Mouse (Mus musculus): Measurements from ENCODE around the gene H2-Eb1. TPM values are rescaled to one million over a fixed set of nuclear protein-coding genes. Genes with fewer than 3 reads are reported as not detected.

The H2-Eb1 gene
- polyA plus RNA-seq, 1 experiment from 2014 or later: 1.1 TPM

DNA sequence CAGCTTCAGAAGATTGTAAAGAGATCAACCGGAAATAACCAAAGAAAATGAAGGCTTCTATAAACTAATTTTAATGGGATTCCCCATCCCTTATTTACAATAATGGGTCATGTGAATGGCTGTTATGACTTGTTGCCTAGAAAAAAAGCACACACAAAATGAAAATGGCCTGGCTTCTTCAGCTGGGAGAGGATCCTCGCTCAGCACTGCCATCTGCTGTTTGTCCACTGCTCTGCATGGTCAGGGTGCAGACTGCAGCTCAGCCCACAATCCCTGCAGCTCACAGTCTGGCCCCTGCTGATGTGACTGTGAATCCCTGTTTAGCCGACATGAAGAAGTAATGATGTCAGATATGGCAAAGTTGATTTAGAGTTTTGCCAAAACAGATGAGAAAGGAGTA, 7.7 kb downstream of the H2-Eb1 start:
- Histone ChIP-seq H3K36me3 (ENCODE audit: control insufficient read depth, insufficient read depth, low read length) (no peaks in the 10 kb centered on the region), H3K27ac (replicated peaks; ENCODE audit: low read depth, low read length) (no peak overlapping the region), H3K9me3 (ENCODE audit: control insufficient read depth, low read length) (no peaks in the 10 kb centered on the region), H3K4me1 (ENCODE audit: control insufficient read depth, insufficient read depth, low read length) (no peaks in the 10 kb centered on the region), H3K4me2 (ENCODE audit: low read depth, severe bottlenecking) (no peak overlapping the region), H3K27me3 (ENCODE audit: control insufficient read depth, insufficient read depth, low read length) (no peaks in the 10 kb centered on the region), H3K9ac (ENCODE audit: low read length) (no peak overlapping the region), H3K4me3 (ENCODE audit: low read depth, low read length) (no peak overlapping the region)
- DNase-seq (ENCODE audit: low spot score) (peak; percentile 87), ATAC-seq (ENCODE audit: insufficient number of reproducible peaks, low FRiP score, low TSS enrichment, low read depth) (no peak)
- WGBS: 43% methylated on average over 3 of the region's 3 CpGs

DNA sequence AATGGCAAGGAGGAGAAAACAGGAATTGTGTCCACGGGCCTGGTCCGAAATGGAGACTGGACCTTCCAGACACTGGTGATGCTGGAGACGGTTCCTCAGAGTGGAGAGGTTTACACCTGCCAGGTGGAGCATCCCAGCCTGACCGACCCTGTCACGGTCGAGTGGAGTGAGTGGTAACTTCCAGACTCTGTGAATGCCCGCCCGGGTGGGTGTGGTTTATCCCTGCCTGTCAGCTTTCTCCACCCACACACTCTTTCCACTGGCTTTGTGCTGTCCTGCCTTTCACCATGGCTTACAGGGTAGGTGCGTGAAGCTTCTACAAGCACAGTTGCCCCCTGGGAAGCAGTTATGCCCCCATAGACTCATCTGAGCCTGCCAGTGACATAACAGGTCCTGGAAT, 8.6 kb downstream of the H2-Eb1 start:
- Histone ChIP-seq H3K9me3 (ENCODE audit: control insufficient read depth, low read length) (no peaks in the 10 kb centered on the region), H3K9ac (ENCODE audit: low read length) (no peak overlapping the region), H3K36me3 (ENCODE audit: control insufficient read depth, insufficient read depth, low read length) (no peaks in the 10 kb centered on the region), H3K4me1 (ENCODE audit: control insufficient read depth, insufficient read depth, low read length) (no peaks in the 10 kb centered on the region), H3K27ac (replicated peaks; ENCODE audit: low read depth, low read length) (no peak overlapping the region), H3K27me3 (ENCODE audit: control insufficient read depth, insufficient read depth, low read length) (no peaks in the 10 kb centered on the region), H3K4me2 (ENCODE audit: low read depth, severe bottlenecking) (no peak overlapping the region), H3K4me3 (ENCODE audit: low read depth, low read length) (no peak overlapping the region)
- no peak for DNase-seq (ENCODE audit: low spot score)
- ATAC-seq (ENCODE audit: insufficient number of reproducible peaks, low FRiP score, low TSS enrichment, low read depth): no peak
- 76% methylated on average over 9 of the region's 9 CpGs for WGBS

DNA sequence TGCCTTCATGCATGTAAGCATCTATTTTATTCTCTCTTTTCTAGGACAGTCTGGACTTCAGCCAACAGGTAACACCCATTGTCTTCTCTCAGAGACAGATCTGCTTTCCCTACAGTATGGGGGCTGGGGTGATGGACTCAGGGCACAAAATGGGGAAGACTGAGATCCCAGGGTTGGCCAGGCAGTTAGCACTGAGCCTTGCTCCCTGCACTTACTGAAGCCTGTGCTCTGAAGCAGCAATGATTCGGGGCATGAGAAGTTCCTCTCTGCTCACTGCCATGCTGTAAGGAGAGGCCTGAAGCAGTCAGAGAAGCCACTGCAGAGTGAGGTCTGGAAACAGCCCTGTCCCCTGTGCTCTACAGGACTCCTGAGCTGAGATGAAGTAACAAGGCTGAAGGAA, 9.8 kb downstream of the H2-Eb1 start:
- no peak overlapping the region for H3K9ac ChIP-seq (ENCODE audit: low read length)
- H3K36me3 ChIP-seq (ENCODE audit: control insufficient read depth, insufficient read depth, low read length): no peaks in the 10 kb centered on the region
- H3K4me3 ChIP-seq (ENCODE audit: low read depth, low read length): no peak overlapping the region
- ATAC-seq (ENCODE audit: insufficient number of reproducible peaks, low FRiP score, low TSS enrichment, low read depth) (no peak), DNase-seq (ENCODE audit: low spot score) (no peak)
- H3K27me3 ChIP-seq (ENCODE audit: control insufficient read depth, insufficient read depth, low read length): no peaks in the 10 kb centered on the region
- H3K27ac ChIP-seq (replicated peaks; ENCODE audit: low read depth, low read length): no peak overlapping the region
- no peaks in the 10 kb centered on the region for H3K4me1 ChIP-seq (ENCODE audit: control insufficient read depth, insufficient read depth, low read length)
- WGBS: 71% methylated on average over 1 of the region's 1 CpGs
- H3K4me2 ChIP-seq (ENCODE audit: low read depth, severe bottlenecking): no peak overlapping the region
- no peaks in the 10 kb centered on the region for H3K9me3 ChIP-seq (ENCODE audit: control insufficient read depth, low read length)

DNA sequence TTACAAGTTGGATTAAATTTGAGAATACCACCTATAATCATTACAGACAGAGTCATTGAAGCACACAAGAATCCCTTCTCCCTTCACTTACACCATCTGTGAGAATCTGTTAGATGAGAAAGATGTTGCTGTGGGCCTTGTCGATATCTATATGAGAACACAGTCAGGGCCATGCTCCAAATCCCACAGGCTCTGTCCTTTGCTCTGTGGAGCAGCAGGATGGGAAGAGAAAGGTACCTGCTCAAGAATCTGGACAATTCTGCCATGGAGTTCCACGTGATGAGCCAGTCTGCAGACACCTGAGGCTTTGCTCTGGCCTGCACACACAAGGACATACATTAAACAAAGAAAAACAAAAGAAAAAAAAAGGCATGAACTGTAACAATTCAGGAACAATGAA, 11.0 kb downstream of the H2-Eb1 start:
- no peak for DNase-seq (ENCODE audit: low spot score)
- H3K4me2 ChIP-seq (ENCODE audit: low read depth, severe bottlenecking): no peak overlapping the region
- H3K9me3 ChIP-seq (ENCODE audit: control insufficient read depth, low read length): no peaks in the 10 kb centered on the region
- H3K4me1 ChIP-seq (ENCODE audit: control insufficient read depth, insufficient read depth, low read length): no peaks in the 10 kb centered on the region
- no peak overlapping the region for H3K27ac ChIP-seq (replicated peaks; ENCODE audit: low read depth, low read length)
- no peak overlapping the region for H3K9ac ChIP-seq (ENCODE audit: low read length)
- no peak overlapping the region for H3K4me3 ChIP-seq (ENCODE audit: low read depth, low read length)
- H3K36me3 ChIP-seq (ENCODE audit: control insufficient read depth, insufficient read depth, low read length): no peaks in the 10 kb centered on the region
- H3K27me3 ChIP-seq (ENCODE audit: control insufficient read depth, insufficient read depth, low read length): no peaks in the 10 kb centered on the region
- ATAC-seq (ENCODE audit: insufficient number of reproducible peaks, low FRiP score, low TSS enrichment, low read depth): no peak
- WGBS: 77% methylated on average over 2 of the region's 2 CpGs

DNA sequence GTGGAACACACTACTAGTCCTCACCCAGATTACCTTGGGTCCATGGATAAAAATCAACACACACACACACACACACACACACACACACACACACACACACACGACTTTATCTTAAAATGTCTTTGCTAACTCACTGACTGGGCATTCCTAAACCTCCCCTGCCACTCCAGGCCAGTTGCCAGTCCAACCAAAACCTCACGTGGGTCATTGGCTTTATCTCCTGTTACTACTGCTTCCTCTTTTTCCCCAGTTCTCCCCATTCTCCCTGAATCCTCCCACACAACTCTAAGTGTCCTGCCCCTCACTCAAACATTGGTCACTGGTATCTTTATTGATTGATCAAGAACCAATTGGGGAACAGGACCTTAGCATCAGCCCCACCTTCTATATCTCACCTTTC, 11.6 kb downstream of the H2-Eb1 start:
- H3K27ac ChIP-seq (replicated peaks; ENCODE audit: low read depth, low read length): no peak overlapping the region
- DNase-seq (ENCODE audit: low spot score) (no peak), ATAC-seq (ENCODE audit: insufficient number of reproducible peaks, low FRiP score, low TSS enrichment, low read depth) (no peak)
- no peak overlapping the region for H3K4me3 ChIP-seq (ENCODE audit: low read depth, low read length)
- H3K4me1 ChIP-seq (ENCODE audit: control insufficient read depth, insufficient read depth, low read length): no peaks in the 10 kb centered on the region
- H3K4me2 ChIP-seq (ENCODE audit: low read depth, severe bottlenecking): no peak overlapping the region
- H3K27me3 ChIP-seq (ENCODE audit: control insufficient read depth, insufficient read depth, low read length): no peaks in the 10 kb centered on the region
- WGBS: 46% methylated on average over 2 of the region's 2 CpGs
- H3K9me3 ChIP-seq (ENCODE audit: control insufficient read depth, low read length): no peaks in the 10 kb centered on the region
- H3K9ac ChIP-seq (ENCODE audit: low read length): no peak overlapping the region
- no peaks in the 10 kb centered on the region for H3K36me3 ChIP-seq (ENCODE audit: control insufficient read depth, insufficient read depth, low read length)

DNA sequence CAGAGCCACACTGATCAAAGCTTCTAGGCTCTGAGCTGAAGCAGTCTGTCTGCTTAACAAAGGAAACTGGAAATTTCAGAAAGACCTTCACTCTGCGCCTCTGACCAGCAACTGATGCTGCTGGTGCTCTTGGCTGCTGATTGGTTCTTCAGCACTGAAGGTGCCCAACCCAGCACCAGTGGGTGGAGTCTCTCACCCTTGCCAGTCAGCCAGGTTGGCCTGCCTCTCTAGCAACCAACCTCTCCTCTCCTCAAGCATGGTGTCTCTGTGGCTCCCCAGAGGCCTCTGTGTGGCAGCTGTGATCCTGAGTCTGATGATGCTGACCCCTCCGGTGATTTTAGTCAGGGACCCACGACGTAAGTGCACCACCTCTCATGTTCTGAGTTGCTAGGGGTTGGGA, 19.8 kb downstream of the H2-Eb1 start, which contains the start of gene H2-Eb2:
Gene H2-Eb2, plus strand, starts transcription at position 230 of the 400 bp plus-strand sequence.
- H3K4me1 ChIP-seq (ENCODE audit: control insufficient read depth, insufficient read depth, low read length): no peaks in the 10 kb centered on the region
- DNase-seq (ENCODE audit: low spot score) (no peak), ATAC-seq (ENCODE audit: insufficient number of reproducible peaks, low FRiP score, low TSS enrichment, low read depth) (no peak)
- WGBS: 56% methylated on average over 4 of the region's 4 CpGs
- H3K4me3 ChIP-seq (ENCODE audit: low read depth, low read length): no peak within 1 kb of the TSS
- no peaks in the 10 kb centered on the region for H3K9me3 ChIP-seq (ENCODE audit: control insufficient read depth, low read length)
- no peak within 1 kb of the TSS for H3K9ac ChIP-seq (ENCODE audit: low read length)
- H3K36me3 ChIP-seq (ENCODE audit: control insufficient read depth, insufficient read depth, low read length): no peaks in the 10 kb centered on the region
- no peak within 1 kb of the TSS for H3K27ac ChIP-seq (replicated peaks; ENCODE audit: low read depth, low read length)
- H3K27me3 ChIP-seq (ENCODE audit: control insufficient read depth, insufficient read depth, low read length): no peaks in the 10 kb centered on the region
- H3K4me2 ChIP-seq (ENCODE audit: low read depth, severe bottlenecking): no peak within 1 kb of the TSS

DNA sequence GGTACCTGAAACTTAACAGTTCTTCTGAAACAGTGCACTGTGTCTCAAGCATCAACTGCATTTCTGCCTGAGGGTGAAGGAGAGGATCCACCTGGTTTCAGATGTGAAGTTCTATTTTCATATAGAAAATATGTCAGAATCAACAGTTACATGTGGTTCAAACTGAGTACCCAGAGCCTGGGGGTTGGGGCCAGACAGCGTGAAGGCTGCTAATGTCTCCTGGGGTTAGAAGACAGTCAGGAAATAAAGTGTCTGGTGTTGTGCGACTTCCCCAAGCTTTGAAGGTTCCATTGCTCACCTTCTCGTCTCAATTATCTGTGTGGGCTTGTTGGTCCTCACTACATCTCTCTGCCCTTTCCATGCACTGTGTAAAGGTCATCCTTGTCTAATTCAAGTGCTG, 20.7 kb downstream of the H2-Eb1 start:
- Histone ChIP-seq H3K36me3 (ENCODE audit: control insufficient read depth, insufficient read depth, low read length) (no peaks in the 10 kb centered on the region), H3K4me2 (ENCODE audit: low read depth, severe bottlenecking) (no peak overlapping the region), H3K27me3 (ENCODE audit: control insufficient read depth, insufficient read depth, low read length) (no peaks in the 10 kb centered on the region), H3K9ac (ENCODE audit: low read length) (no peak overlapping the region), H3K27ac (replicated peaks; ENCODE audit: low read depth, low read length) (no peak overlapping the region), H3K4me3 (ENCODE audit: low read depth, low read length) (no peak overlapping the region), H3K4me1 (ENCODE audit: control insufficient read depth, insufficient read depth, low read length) (no peaks in the 10 kb centered on the region), H3K9me3 (ENCODE audit: control insufficient read depth, low read length) (no peaks in the 10 kb centered on the region)
- 72% methylated on average over 3 of the region's 3 CpGs for whole genome bisulfite sequencing
- no peak for DNase-seq (ENCODE audit: low spot score)
- ATAC-seq (ENCODE audit: insufficient number of reproducible peaks, low FRiP score, low TSS enrichment, low read depth): no peak

DNA sequence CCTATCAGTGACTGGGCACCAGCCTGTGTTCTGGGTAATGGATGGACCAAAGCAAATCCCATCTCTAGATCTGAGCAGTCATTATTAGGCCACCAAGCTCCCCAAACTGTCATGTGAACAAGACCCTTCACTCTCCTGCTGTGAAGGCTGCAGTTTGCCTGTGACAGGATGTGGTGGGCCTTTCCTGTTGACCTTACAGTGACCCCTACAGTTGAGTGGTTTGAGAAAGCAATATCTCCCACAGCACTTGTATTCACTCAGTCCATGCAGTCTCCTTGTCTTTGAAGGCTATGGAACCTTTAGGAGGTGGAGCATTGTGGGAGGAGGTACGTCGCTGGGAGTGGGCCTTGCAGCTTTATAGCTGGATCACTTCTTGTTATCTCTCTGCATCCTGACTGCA, 24.1 kb downstream of the H2-Eb1 start:
- WGBS: 62% methylated on average over 2 of the region's 2 CpGs
- Histone ChIP-seq H3K4me1 (ENCODE audit: control insufficient read depth, insufficient read depth, low read length) (no peaks in the 10 kb centered on the region), H3K27me3 (ENCODE audit: control insufficient read depth, insufficient read depth, low read length) (no peaks in the 10 kb centered on the region), H3K9ac (ENCODE audit: low read length) (no peak overlapping the region), H3K4me2 (ENCODE audit: low read depth, severe bottlenecking) (no peak overlapping the region), H3K9me3 (ENCODE audit: control insufficient read depth, low read length) (no peaks in the 10 kb centered on the region), H3K4me3 (ENCODE audit: low read depth, low read length) (no peak overlapping the region), H3K36me3 (ENCODE audit: control insufficient read depth, insufficient read depth, low read length) (no peaks in the 10 kb centered on the region), H3K27ac (replicated peaks; ENCODE audit: low read depth, low read length) (no peak overlapping the region)
- no peak for DNase-seq (ENCODE audit: low spot score)
- ATAC-seq (ENCODE audit: insufficient number of reproducible peaks, low FRiP score, low TSS enrichment, low read depth): no peak

DNA sequence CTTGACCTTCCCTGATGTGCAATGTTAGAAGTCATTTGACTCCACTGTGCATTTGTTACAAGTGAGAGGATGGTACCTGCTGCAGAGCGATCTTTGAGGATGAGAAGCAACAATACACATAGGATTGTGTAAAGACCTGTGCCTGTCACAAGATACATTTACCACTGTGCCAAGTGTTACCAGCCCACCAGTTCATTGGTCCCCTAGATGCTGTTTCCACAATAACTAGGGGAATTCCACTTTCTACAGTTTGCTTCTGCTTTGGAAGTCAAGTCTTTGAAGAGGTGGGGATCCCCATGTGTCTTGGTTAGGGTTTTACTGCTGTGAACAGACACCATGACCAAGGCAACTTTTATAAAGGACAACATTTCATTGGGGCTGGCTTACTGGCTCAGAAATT, 25.5 kb downstream of the H2-Eb1 start:
- Histone ChIP-seq H3K9me3 (ENCODE audit: control insufficient read depth, low read length) (no peaks in the 10 kb centered on the region), H3K4me2 (ENCODE audit: low read depth, severe bottlenecking) (no peak overlapping the region), H3K27ac (replicated peaks; ENCODE audit: low read depth, low read length) (no peak overlapping the region), H3K9ac (ENCODE audit: low read length) (no peak overlapping the region), H3K27me3 (ENCODE audit: control insufficient read depth, insufficient read depth, low read length) (no peaks in the 10 kb centered on the region), H3K4me3 (ENCODE audit: low read depth, low read length) (no peak overlapping the region), H3K36me3 (ENCODE audit: control insufficient read depth, insufficient read depth, low read length) (no peaks in the 10 kb centered on the region), H3K4me1 (ENCODE audit: control insufficient read depth, insufficient read depth, low read length) (no peaks in the 10 kb centered on the region)
- no peak for DNase-seq (ENCODE audit: low spot score)
- 97% methylated on average over 1 of the region's 1 CpGs for WGBS
- no peak for ATAC-seq (ENCODE audit: insufficient number of reproducible peaks, low FRiP score, low TSS enrichment, low read depth)
